Mouse (Mus musculus): Measurements from ENCODE around the gene Chit1.

DNA sequence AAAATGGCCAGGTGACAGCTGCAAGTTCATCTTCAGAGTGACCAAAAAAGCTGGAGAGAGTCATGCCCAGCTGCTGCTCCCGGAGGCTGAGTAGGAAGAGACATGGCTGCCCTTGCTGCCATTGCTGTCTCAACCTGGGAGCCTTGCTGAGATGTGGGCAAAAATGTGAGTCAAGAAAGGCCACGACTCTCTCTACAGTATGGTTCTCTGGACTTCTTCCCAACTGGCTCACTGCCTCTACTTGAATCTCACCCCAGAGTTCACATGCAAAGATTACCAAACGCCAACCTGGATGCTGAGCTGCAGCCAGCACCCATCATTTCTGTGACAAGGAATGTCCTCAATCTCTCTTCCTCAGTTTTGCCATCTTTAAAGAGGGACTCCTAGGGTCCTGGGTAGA lies 26.9 kb upstream of the Chit1 start:
- TF ChIP-seq CTCF (IDR thresholded peaks at IDR 0.05; ENCODE audit: extremely low read depth, insufficient read depth, low read length) (no peak), POLR2A (IDR thresholded peaks at IDR 0.05; ENCODE audit: extremely low read depth, insufficient read depth, low read length) (no peak)
